Mouse (Mus musculus): ENCODE measurements around the gene Cryba4.

DNA sequence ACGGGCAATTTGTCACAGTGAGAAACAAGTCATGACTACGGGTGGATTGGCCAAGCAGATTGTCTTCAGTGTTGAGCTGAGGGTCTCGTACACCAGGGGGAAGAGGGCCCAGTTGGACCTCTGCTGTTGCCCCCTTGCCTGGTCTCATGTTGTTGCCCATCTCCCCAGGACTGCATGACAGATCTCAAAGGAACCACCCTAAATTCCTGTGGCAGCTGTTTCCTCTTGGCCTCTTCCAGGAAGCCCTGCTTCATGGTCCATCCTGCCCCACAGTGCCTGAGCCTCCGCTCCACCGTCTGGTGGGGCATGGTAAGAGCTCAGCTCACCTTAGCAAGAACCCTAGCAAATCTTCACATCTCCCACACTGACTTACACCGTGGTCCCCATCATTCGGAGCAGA is 40.4 kb downstream of the Cryba4 start:
- TF ChIP-seq CTCF (IDR thresholded peaks at IDR 0.05; ENCODE audit: low read depth) (no peak), EP300 (IDR thresholded peaks at IDR 0.05; ENCODE audit: low read depth) (no peak)

Data from heart, postnatal 0 days (tissue).